Mouse (Mus musculus): ENCODE data around the gene P2ry2.

Gene P2ry2

GRCm38 (mm10) chr7:100978171-100978570, 34.5 kb downstream of the P2ry2 start:
- no peak for DNase-seq

- no peak for DNase-seq
These were observed 38.3 kb downstream of the P2ry2 start, which contains the start of gene P2ry6 for GRCm38 (mm10) chr7:100974135-100974903. P2ry6 (minus strand) TSS chr7:100974649.

GRCm38 (mm10) chr7:100972875-100973274, 39.8 kb downstream of the P2ry2 start:
- DNase-seq: no peak

GRCm38 (mm10) chr7:100968874-100969659, 43.6 kb downstream of the P2ry2 start:
- DNase-seq: no peak

- no peak for DNase-seq
These were observed 44.3 kb downstream of the P2ry2 start for GRCm38 (mm10) chr7:100968376-100968775.

GRCm38 (mm10) chr7:100967850-100968249, 44.8 kb downstream of the P2ry2 start:
- DNase-seq: no peak

GRCm38 (mm10) chr7:100966014-100966413, 46.7 kb downstream of the P2ry2 start:
- no peak for DNase-seq

- DNase-seq: peak; percentile 16
These were observed 47.6 kb downstream of the P2ry2 start for GRCm38 (mm10) chr7:100965079-100965478.

GRCm38 (mm10) chr7:100964242-100964641, 48.4 kb downstream of the P2ry2 start:
- no peak for DNase-seq

GRCm38 (mm10) chr7:100963381-100963780, 49.3 kb downstream of the P2ry2 start:
- DNase-seq: no peak

- no peak for DNase-seq
These were observed 51.5 kb downstream of the P2ry2 start for GRCm38 (mm10) chr7:100961146-100961545.

GRCm38 (mm10) chr7:100960462-100960861, 52.2 kb downstream of the P2ry2 start:
- no peak for DNase-seq

GRCm38 (mm10) chr7:100958426-100958825, 54.2 kb downstream of the P2ry2 start:
- peak; percentile 34 for DNase-seq

- no peak for DNase-seq
These were observed 60.0 kb downstream of the P2ry2 start for GRCm38 (mm10) chr7:100952686-100953085.

- DNase-seq: no peak
These were observed 60.8 kb downstream of the P2ry2 start for GRCm38 (mm10) chr7:100951903-100952302.

- peak; percentile 20 for DNase-seq
These were observed 62.1 kb downstream of the P2ry2 start for GRCm38 (mm10) chr7:100950481-100951010.

GRCm38 (mm10) chr7:100950031-100950430, 62.6 kb downstream of the P2ry2 start:
- DNase-seq: no peak
